Mouse (Mus musculus) ovary, postnatal 14 days (tissue): ENCODE results near the gene Gm13119.
"Not testable (repeated sequence)": the region's sequence is repeated elsewhere in the genome, so short reads cannot be mapped to it uniquely, and the experiment has no call there.

Experiments
- DNase-seq: peaks from one replicate; pipeline ENCODE4 v3.0.0; 2022; ENCODE audit warnings: low spot score

Gm13119 gene

GRCm38 (mm10) chr4:144357642-144358041, at the start of gene Gm13119:
TSS of gene Gm13119 (plus strand) at chr4:144357942.
- not testable (repeated sequence) for DNase-seq

- not testable (repeated sequence) for DNase-seq
Measured at GRCm38 (mm10) chr4:144312666-144313460, 44.9 kb upstream of the Gm13119 start.

- DNase-seq, result not testable (repeated sequence)
Measured at GRCm38 (mm10) chr4:144329949-144330348, 27.8 kb upstream of the Gm13119 start, which contains the start of gene Gm13128. TSS of gene Gm13128 (plus strand) at chr4:144330249.

GRCm38 (mm10) chr4:144335856-144336255, 21.9 kb upstream of the Gm13119 start:
- DNase-seq, result not testable (repeated sequence)

DNA sequence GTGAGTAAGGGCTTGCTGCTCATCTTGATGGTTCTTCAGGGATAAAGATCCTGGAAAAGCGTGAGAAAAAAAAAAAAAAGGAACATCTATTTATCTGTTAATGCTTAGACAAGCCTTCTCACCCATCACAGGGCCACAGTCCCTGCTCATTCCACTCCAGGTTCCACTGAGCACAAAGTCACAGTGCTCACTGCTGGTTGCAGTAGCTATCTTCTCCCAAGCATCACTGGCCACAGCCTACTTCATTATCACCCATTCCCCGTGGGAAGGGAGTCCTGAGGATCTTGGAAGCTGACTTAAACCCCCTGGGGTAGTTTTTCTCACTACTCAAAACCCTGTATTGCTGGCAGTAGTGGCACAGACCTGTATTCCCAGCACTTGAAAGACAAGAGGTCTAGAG, 20.2 kb downstream of the Gm13119 start, which contains the start of gene Pramef20:
Gene Pramef20 (minus strand): TSS at position 23 of the 400 bp plus-strand sequence.
- no peak for DNase-seq

GRCm38 (mm10) chr4:144396316-144396715, 38.6 kb downstream of the Gm13119 start:
- DNase-seq, result no peak

GRCm38 (mm10) chr4:144402712-144403111, 45.0 kb downstream of the Gm13119 start:
- DNase-seq, result no peak

GRCm38 (mm10) chr4:144404456-144405086, 46.8 kb downstream of the Gm13119 start:
- peak; percentile 27 for DNase-seq

DNA sequence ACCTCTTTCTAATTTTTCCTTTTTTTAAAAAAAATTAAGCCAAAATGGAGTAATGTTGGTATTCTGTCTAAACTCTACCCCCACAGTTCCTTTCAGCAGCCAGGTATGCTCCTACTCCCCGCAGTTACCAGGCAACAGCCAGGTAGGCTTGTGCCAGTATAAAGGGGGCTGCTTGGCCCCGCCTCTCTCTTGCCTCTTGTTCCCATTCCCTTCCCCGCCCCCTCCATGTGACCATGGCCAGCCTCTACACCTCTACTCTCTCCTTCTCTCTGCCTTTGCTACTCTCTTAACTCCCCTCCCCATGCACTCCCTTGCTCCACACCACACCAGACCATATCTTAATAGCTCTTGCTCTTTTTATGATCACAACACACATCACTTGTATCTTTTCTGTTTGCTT, 48.5 kb downstream of the Gm13119 start:
- no peak for DNase-seq

DNA sequence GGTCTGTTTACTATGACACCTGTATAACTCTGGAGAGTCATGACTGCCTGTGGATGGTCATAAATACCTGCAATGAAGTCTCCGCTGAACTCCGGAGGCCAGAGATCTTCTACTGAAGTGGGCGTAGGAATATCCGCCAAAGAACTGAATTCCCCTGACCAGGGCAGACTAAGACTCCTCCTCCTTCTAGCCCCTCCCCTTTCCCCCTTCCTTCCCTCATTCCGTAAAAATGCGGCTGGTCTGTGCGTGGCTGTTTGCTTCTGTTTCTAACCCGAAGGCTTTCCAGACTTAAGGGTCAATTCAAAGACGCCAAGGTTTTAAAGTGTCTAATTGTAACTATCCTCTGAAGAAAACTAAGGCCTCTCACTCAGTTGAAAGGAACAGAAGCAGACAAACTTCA, 50.5 kb downstream of the Gm13119 start, which contains the start of gene Pramef12:
Gene Pramef12 (minus strand): TSS at position 175 of the 400 bp plus-strand sequence.
- no peak for DNase-seq
